Mouse (Mus musculus) MN1 (cell line): Measurements from ENCODE around the gene Npnt.
A peak's percentile ranks its signal among the peaks of the same experiment; 100 is the strongest.

ENCODE experiments used
- DNase-seq: peaks from one replicate; pipeline ENCODE4 v3.0.0-alpha.2; 2016; ENCODE audit warnings: low spot score

Gene Npnt

DNA sequence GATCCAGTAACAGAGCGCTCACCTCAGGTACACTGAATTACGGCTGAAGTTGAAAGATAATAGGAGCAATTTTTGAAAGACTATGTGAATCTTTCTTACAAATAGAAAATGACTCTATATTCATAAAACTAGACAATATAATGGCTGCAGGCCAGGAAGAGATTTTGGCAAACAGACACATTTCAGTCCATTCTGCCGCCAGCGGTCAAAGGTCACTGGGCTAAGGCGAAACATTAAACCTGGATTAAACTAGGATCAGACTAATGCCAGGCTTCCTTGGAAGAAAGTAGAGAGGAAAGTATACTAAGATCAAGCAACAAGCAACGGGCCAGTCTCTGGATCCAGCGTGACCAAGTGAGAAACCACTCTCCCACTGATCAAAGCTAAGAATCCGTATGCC is 11.1 kb downstream of the Npnt start:
- no peak for DNase-seq

DNA sequence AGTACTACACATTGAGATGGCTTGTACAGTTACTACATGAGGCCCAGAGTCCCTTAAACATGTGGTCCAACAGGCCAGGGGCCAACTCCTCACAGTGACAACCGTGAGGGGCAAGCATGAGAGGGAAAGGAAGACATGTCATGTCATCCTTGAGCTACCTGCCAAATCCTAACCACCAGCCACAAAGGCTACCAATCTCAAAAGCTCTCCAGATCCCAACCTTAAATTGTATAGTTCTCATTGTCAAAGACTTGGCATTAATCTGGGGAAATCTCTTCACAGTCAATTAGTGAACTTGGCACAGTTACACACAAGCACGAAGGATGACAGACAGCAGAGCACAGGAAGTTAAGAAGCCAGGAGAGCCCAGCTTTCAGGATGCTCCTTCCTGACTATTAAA is 15.4 kb downstream of the Npnt start:
- peak; percentile 55 for DNase-seq

DNA sequence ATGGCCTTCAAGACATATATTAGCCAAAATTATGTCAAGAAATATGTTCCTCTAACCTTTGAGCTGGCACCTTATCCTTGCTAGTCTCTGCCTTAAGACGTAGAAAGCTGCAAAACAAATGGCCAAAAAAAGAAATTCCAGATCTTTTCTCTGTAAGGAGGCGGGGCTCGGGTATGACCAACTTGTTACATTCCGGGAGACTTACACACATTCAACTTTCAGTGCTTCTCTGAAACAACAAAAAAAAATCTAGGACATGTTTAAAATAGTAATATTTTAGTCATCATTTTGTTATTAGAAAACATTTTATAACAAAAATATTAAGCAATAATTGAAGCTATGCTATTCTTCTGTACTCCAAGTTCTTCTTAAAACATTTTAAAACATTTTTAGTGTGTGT is 18.6 kb downstream of the Npnt start:
- DNase-seq, result no peak

GRCm38 (mm10) chr3:132929866-132930265 is 20.2 kb downstream of the Npnt start:
- DNase-seq, result no peak

GRCm38 (mm10) chr3:132928186-132928585 is 21.9 kb downstream of the Npnt start:
- no peak for DNase-seq

DNA sequence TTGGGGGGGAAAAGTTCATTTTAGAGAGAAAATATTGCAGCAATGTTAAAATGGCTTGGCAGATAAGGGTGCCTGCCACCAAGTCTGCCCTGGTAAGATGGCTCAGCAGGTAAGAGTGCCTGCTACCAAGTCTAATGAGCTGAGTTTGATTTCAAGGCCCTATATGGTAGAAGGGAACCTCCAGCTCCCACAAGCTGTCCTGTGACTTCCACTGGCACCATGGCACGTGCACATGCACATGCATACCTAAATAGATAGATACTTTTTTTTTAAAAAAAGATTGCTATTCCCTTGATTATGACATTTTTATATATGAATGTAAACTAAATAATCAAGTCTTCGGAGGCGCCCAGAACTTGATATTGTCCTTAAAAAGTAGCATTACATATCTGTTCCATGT is 30.3 kb downstream of the Npnt start:
- DNase-seq, result no peak

DNA sequence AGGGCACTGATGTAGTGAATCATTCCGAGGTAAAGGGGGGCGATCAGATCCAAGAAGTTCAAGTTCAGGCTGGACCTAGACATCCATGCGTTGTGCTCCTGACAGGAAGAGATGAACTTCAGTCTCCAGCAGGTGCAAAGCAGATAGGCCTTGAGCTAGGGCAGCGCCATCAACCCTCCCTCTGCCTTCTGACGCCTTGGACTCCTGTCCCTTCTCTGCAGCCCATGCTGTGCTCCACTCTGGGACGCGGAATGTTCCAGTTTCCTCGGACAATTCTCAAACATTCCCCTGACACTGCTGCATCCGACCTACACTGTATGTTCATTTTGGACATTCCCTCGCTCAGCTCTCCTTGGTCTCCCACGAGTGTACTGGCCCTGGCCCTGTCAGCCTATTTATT is 30.9 kb downstream of the Npnt start:
- DNase-seq, result no peak

GRCm38 (mm10) chr3:132917356-132918090 is 32.6 kb downstream of the Npnt start:
- DNase-seq, result no peak

- no peak for DNase-seq
Observed at GRCm38 (mm10) chr3:132915661-132916060, 34.4 kb downstream of the Npnt start.

DNA sequence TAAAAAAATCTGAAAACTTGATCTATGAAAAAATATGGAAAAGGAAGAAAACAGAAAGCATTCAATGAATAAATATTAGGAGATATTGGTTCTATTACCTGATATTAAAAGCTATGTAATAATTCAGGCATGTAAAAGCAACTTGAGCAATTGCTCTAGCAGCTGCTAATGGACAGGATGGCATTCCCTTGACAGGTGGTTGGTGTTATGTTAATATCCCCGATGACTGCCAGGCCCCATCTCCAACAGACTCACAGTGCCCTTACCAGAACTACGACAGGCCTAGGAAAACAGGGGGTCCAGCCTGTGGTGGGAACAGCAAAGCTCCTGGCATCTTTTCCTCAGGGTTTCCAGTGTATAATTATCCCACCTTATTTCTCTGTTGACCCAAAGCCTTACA is 37.7 kb downstream of the Npnt start:
- DNase-seq, result no peak

DNA sequence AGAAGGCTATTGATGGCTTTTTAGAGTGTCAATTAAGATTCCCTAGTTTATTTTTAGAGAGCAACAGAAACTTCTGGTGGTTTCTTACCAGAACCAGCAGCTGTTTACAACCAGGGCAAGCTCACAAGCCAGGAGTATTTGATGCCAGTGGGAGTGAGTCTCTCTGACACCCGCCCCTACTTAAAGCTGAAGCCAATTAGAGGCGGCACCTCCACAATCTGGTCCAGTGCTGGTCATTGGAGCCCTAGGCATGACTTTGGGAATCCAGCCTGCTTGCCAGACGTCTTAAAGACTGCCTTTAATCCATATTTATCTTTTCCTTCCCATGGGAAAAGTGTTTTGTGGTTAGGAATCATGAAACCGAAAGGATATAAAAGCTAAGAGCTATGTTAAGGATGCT is 38.4 kb downstream of the Npnt start:
- DNase-seq, result no peak

DNA sequence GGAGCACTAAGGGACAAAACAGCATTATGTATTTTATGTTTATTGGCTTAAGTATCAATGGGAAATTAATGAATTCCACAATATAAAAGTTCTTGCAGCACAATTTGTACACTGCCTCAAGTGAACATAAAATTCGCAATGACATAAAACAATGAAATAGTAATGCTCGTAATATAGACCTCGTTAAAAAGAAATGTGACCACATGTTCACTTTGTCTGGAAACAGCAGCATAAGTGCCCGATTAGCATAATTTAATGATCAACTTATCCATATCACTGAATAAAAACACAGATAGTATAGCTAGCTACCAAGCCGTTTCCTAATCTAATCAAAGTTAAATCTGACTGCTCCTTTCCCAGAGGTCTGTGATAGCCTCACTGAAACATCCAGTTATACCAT is 39.4 kb downstream of the Npnt start:
- no peak for DNase-seq

DNA sequence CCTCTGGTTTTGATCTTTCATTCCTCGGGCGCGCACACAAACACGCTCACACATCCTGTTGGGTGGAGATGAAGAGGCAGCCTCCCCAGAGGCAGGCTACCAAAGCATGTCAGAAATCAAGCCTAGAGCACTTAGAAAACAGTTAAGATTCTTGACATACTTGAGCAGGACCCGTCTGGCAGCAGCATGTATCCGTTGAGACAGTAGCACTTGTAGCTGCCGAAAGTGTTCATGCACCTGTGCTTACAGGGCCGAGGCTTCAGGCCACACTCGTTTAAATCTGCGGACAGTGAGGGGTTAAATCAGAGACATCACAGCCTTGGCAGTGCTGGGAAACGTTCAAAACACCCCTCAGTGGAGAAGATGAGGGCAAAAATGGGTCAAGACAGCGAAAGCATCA is 40.4 kb downstream of the Npnt start:
- DNase-seq, result no peak

- DNase-seq, result no peak
Observed at GRCm38 (mm10) chr3:132907506-132908203, 42.4 kb downstream of the Npnt start.

GRCm38 (mm10) chr3:132905224-132905930 is 44.7 kb downstream of the Npnt start:
- no peak for DNase-seq

GRCm38 (mm10) chr3:132903386-132903785 is 46.7 kb downstream of the Npnt start:
- DNase-seq, result no peak

DNA sequence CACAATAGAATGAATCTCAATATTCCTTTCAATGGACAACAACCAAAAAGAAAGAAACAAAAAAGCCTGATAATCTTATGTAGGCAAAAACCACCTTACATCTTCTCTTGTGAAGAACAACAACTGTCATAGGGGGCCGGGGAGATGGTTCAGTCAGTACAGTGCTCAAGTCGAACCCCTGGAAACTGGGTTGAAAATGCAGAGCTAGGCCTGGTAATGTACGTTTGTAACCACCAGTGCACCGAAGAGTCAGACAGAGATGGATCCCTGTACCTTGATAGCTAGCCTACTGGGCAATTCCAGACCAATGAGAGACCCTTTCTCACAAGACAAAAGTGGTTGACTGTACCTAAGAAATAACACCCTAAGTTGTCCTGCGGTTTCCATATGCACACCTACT is 47.2 kb downstream of the Npnt start:
- no peak for DNase-seq

GRCm38 (mm10) chr3:132902206-132902605 is 47.9 kb downstream of the Npnt start:
- no peak for DNase-seq

DNA sequence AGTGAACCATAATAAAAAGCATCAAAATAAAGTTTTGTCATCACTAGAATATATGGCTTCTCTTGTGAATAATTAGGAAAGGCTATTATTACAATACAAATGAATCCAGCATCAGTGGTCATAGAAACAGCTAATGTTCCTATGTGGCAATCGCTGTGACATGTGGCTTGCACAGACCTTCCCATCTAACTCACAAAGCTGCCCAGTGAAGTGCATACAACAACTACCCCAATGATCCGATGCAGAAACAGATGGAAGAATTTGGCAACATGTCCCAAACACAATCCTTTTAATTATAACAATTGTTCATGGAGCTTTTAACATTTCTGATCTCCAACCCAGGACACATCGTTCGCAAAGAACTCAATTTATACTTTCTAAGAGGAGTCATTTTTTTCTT is 52.2 kb downstream of the Npnt start:
- no peak for DNase-seq

- DNase-seq, result no peak
Observed at GRCm38 (mm10) chr3:132897390-132897789, 52.7 kb downstream of the Npnt start.

DNA sequence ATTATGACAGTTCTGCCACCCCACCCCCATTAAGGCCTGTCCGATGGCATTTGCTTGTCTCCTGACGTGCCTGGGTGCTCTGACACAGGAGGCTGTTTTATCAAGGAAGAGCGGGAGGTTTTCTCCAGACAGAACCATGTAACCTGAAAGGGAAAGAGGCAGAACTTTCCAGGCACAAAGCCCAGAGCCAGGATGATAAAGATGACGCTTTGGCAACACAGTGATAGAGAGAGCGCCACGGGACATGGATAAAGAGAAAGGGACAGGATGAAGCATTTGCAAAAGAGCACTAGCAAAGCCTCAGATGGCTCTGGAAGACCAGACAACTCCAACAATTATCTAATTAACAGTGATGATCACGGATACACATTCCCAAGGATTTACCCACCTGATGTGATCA is 56.0 kb downstream of the Npnt start:
- no peak for DNase-seq

DNA sequence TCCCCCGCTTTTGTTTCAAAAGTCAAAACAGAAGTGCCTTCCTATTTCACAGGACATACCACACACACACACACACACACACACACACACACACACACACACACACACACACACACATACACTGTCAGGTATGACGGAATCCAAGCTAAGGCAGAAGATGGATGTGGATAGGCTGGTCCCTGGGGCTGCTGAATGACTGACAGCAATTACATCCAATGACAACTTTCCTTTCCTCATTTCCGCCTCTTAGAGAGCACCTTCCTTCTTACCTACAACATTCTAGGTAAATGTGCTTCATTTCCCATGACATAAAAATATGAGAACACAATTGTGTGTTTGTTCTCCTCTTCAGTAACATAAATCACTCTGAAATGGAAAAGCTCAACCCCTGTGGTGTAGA is 56.4 kb downstream of the Npnt start:
- DNase-seq, result no peak

DNA sequence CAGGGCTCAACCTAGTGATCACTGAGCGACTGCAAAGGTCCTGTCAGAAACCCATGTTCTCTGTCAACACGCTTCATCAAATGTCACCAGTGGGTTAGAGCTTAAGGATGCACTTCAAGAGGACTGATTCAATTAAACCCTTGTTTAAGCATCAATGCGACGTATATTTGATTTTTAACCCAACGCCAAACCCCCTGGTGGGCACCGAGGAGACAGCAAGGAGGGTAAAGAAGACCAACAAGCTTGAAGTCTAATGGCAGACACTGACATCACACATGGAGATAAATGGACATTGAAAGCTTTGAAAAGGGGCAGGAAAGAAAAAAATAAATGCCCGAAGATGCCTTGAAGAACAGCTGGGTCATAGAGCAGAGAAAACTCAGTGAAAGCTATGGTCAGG is 57.0 kb downstream of the Npnt start:
- DNase-seq, result no peak
